Mouse (Mus musculus) CD4-positive, CD25-positive, alpha-beta regulatory T cell, adult 2 months (primary cell): ENCODE results near the gene Olfr835.

ENCODE experiments used
- DNase-seq: peaks from one replicate; pipeline ENCODE4 v3.0.0-alpha.2; 2012; ENCODE audit warnings: low read depth, low spot score

Gene Olfr835

GRCm38 (mm10) chr9:19032435-19032834, at the start of gene Olfr835:
Gene Olfr835, plus strand, starts transcription at chr9:19032735.
- DNase-seq = no peak

- DNase-seq = no peak
Observed at GRCm38 (mm10) chr9:18987690-18988089, 44.8 kb upstream of the Olfr835 start, which contains the start of gene Olfr834. Gene Olfr834, plus strand, starts transcription at chr9:18987990.

- DNase-seq = no peak
Observed at GRCm38 (mm10) chr9:19084986-19085385, 52.5 kb downstream of the Olfr835 start.
